Mouse (Mus musculus) myocyte (in vitro differentiated cells): Measurements from ENCODE around the gene Edn1.

Source experiments
- CEBPB ChIP-seq: IDR thresholded peaks from 2 replicates; pipeline ENCODE4 v1.6.1; 2011; ENCODE audit warnings: mild to moderate bottlenecking, moderate library complexity; ENCODE audit not compliant: poor library complexity, insufficient read depth, severe bottlenecking
- MAX ChIP-seq: IDR thresholded peaks from one replicate; pipeline ENCODE4 v1.6.1; 2011; ENCODE audit warnings: low read depth, mild to moderate bottlenecking, control low read depth
- MYOD1 ChIP-seq, 3 experiments: IDR thresholded peaks; one replicate each; pipeline ENCODE4 v1.6.1; 2011; ENCODE audit warnings: control low read depth in 2 of 3, low read depth in 2 of 3, mild to moderate bottlenecking in 2 of 3, moderate library complexity in 1 of 3; ENCODE audit not compliant: insufficient read length in 2 of 3, control insufficient read depth in 1 of 3
- POLR2A ChIP-seq: IDR thresholded peaks from one replicate; pipeline ENCODE4 v1.6.1; 2011; ENCODE audit warnings: low read depth, mild to moderate bottlenecking, control low read depth, moderate library complexity; ENCODE audit not compliant: insufficient read length
- SRF ChIP-seq: IDR thresholded peaks from one replicate; pipeline ENCODE4 v1.6.1; 2011; ENCODE audit warnings: low read depth; ENCODE audit not compliant: control insufficient read depth, insufficient read length
- TCF12 ChIP-seq: IDR thresholded peaks from one replicate; pipeline ENCODE4 v1.6.1; 2011; ENCODE audit warnings: mild to moderate bottlenecking, control low read depth; ENCODE audit not compliant: poor library complexity, insufficient read depth, severe bottlenecking
- TCF3 ChIP-seq: IDR thresholded peaks from one replicate; pipeline ENCODE4 v1.6.1; 2011; ENCODE audit warnings: low read depth, control low read depth; ENCODE audit not compliant: insufficient read length
- USF1 ChIP-seq: IDR thresholded peaks from one replicate; pipeline ENCODE4 v1.6.1; 2011; ENCODE audit warnings: low read depth, mild to moderate bottlenecking, control low read depth, moderate library complexity

DNA sequence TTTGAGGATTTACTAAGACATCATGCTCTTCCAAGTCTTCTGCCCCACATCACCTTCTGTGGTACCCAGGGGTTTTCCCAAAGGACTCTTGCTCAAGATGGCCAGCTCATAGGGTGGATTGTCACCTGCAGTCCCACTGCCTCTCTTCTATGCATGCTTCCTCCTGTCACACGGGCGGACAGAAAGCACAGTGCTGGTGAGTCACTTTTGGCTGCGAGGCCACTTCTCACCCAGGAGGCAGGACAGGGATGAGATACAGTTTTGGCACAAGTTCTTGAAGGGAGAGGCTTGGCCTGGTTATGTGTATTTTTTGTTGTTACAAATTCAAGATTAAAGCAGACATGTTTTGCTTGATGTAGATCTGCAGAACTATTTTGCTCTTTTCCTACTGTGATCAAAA lies 15.4 kb upstream of the Edn1 start:
- no peak for TF ChIP-seq USF1
- TF ChIP-seq POLR2A: no peak
- TF ChIP-seq SRF: no peak
- no peak for TF ChIP-seq TCF12
- TF ChIP-seq MYOD1 (IDR thresholded peaks at IDR 0.05; ENCODE audit: control insufficient read depth in 1 of 3, insufficient read length in 2 of 3, low read depth in 2 of 3): no peak
- no peak for TF ChIP-seq CEBPB
- TF ChIP-seq MAX: no peak
- TF ChIP-seq TCF3: no peak
